Mouse (Mus musculus) G1E (cell line): ENCODE results near the gene Rap1gap2. TPM values are rescaled to one million over a fixed set of nuclear protein-coding genes. Genes with fewer than 3 reads are reported as not detected.
A peak's percentile ranks its signal among the peaks of the same experiment; 100 is the strongest.

ENCODE experiments used
- ATAC-seq: 2 replicates; pipeline ENCODE4 v1.8.0; 2016; ENCODE audit warnings: mild to moderate bottlenecking; ENCODE audit not compliant: insufficient number of reproducible peaks, poor library complexity, low FRiP score, severe bottlenecking; ENCODE audit errors: extremely low read depth
- DNase-seq: peaks from one replicate; pipeline ENCODE4 v3.0.0; 2012; ENCODE audit warnings: low spot score
- H3K27me3 ChIP-seq: 2 replicates; pipeline ENCODE4 v1.6.1; 2012; ENCODE audit warnings: mild to moderate bottlenecking, low read length, inconsistent platforms; ENCODE audit not compliant: insufficient read depth
- H3K36me3 ChIP-seq: replicated peaks from 2 replicates; pipeline ENCODE3; 2012; ENCODE audit warnings: mild to moderate bottlenecking, inconsistent platforms
- H3K4me1 ChIP-seq: 2 replicates; pipeline ENCODE4 v1.6.1; 2012; ENCODE audit warnings: low read depth, low read length, inconsistent platforms, mixed read lengths; ENCODE audit not compliant: insufficient read depth
- H3K4me3 ChIP-seq: 2 replicates; pipeline ENCODE4 v1.5.1; 2012; ENCODE audit warnings: low read depth, mild to moderate bottlenecking, inconsistent platforms, low read length, moderate library complexity, mixed read lengths
- H3K9me3 ChIP-seq: replicated peaks from 2 replicates; pipeline ENCODE4 v1.6.1; 2012; ENCODE audit warnings: inconsistent platforms
- CTCF ChIP-seq: IDR thresholded peaks from 2 replicates; pipeline ENCODE4 v1.5.1; 2012; ENCODE audit warnings: low read depth, low read length, inconsistent platforms, mixed read lengths
- GATA1 ChIP-seq: IDR thresholded peaks from 2 replicates; pipeline ENCODE4 v1.6.1; 2012; ENCODE audit warnings: borderline replicate concordance, low read length, inconsistent platforms, mixed read lengths
- GATA2 ChIP-seq: IDR thresholded peaks from 2 replicates; pipeline ENCODE4 v1.6.1; 2012; ENCODE audit warnings: low read depth, low read length, inconsistent platforms, borderline replicate concordance
- POLR2AphosphoS5 ChIP-seq: IDR thresholded peaks from 2 replicates; pipeline ENCODE4 v1.6.1; 2012; ENCODE audit warnings: low read depth, low read length, inconsistent platforms; ENCODE audit not compliant: insufficient replicate concordance
- TAL1 ChIP-seq: conservative IDR thresholded peaks from 2 replicates; pipeline ENCODE4 v1.6.1; 2012; ENCODE audit warnings: low read depth, low read length, inconsistent platforms, mixed read lengths
- polyA plus RNA-seq: library from polyadenylated mRNA; stranded (reverse); fragments of >175 nt; gene quantifications from 2 replicates; pipeline ENCODE4 v1.2.3, GENCODE M21; 2012
- total RNA-seq, 2 experiments: library from RNA; stranded (forward) in 1 of 2; stranded (reverse) in 1 of 2; fragments of 200-1000 nt in 1 of 2; fragments of >200 nt in 1 of 2; fragmentation: Nextera tagmentation in 1 of 2; gene quantifications; 2 replicates each; pipeline ENCODE4 v1.2.3; 2014 to 2017

Rap1gap2 gene
- 8.3 and 9.4 TPM in 2 replicates for total RNA-seq (2014; fragmentation: Nextera tagmentation)
- total RNA-seq (2017), result 11.4 and 11.7 TPM in 2 replicates
- polyA plus RNA-seq, result 8.7 and 8.9 TPM in 2 replicates

GRCm38 (mm10) chr11:74610545-74611176, at the start of gene Rap1gap2:
Gene Rap1gap2, minus strand, starts transcription at chr11:74610915.
- Histone ChIP-seq H3K36me3 (no peaks in the 10 kb centered on the region), H3K4me1 (no peaks in the 10 kb centered on the region), H3K27me3 (peaks cover 41% of the 10 kb centered on the region), H3K4me3 (no peak within 1 kb of the TSS), H3K9me3 (0 out of 2 replicates have a peak, but pooled peaks cover 4% of the 10 kb centered on the region)
- TF ChIP-seq CTCF, result no peak
- TF ChIP-seq POLR2AphosphoS5, result no peak
- no peak for TF ChIP-seq TAL1
- no peak for TF ChIP-seq GATA1
- no peak for TF ChIP-seq GATA2
- ATAC-seq, result no peak
- DNase-seq, result no peak

GRCm38 (mm10) chr11:74660336-74660735, 49.6 kb upstream of the Rap1gap2 start:
- DNase-seq (no peak), ATAC-seq (no peak)
- Histone ChIP-seq H3K9me3 (peaks cover 9% of the 10 kb centered on the region), H3K27me3 (no peaks in the 10 kb centered on the region), H3K4me1 (peaks cover 18% of the 10 kb centered on the region), H3K4me3 (no peak overlapping the region), H3K36me3 (peaks cover 100% of the 10 kb centered on the region)
- TF ChIP-seq TAL1 (no peak), GATA1 (no peak), GATA2 (no peak), POLR2AphosphoS5 (no peak), CTCF (no peak)

DNA sequence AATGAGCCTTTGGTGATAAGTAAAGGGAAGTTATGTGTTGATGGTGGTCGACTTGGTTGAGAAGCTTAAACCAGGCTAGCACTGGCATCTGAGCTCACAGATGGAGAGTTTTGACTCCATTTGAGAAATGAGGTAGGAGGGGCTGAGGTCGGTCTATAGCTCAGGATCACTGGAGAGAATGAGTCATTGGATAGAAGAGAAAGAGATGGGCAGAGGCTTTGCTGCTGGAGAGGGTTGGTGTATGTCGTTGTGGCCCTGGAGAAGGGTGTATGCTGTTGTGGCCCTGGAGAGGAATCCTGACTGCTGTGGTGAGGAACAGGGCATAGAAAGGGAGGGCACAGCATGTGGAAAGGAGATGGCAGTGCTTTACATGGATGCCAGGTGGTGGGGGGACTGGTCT, 45.2 kb upstream of the Rap1gap2 start:
- TF ChIP-seq CTCF (no peak), GATA1 (no peak), GATA2 (no peak), TAL1 (no peak)
- H3K4me1 ChIP-seq, result peaks cover 42% of the 10 kb centered on the region
- H3K4me3 ChIP-seq, result no peak overlapping the region
- DNase-seq (no peak), ATAC-seq (no peak)
- peaks cover 9% of the 10 kb centered on the region for H3K9me3 ChIP-seq
- H3K27me3 ChIP-seq, result no peaks in the 10 kb centered on the region
- peaks cover 100% of the 10 kb centered on the region for H3K36me3 ChIP-seq

GRCm38 (mm10) chr11:74653385-74653784, 42.7 kb upstream of the Rap1gap2 start:
- ATAC-seq (no peak), DNase-seq (no peak)
- no peak overlapping the region; the same call in 1 of the 2 replicates for H3K4me3 ChIP-seq
- no peaks in the 10 kb centered on the region for H3K27me3 ChIP-seq
- H3K4me1 ChIP-seq, result peaks cover 58% of the 10 kb centered on the region
- peaks cover 80% of the 10 kb centered on the region for H3K36me3 ChIP-seq
- H3K9me3 ChIP-seq, result peaks cover 9% of the 10 kb centered on the region
- no peak for TF ChIP-seq GATA2
- no peak for TF ChIP-seq CTCF
- no peak for TF ChIP-seq POLR2AphosphoS5
- no peak for TF ChIP-seq TAL1
- no peak for TF ChIP-seq GATA1

- no peak for DNase-seq
- no peak for ATAC-seq
- Histone ChIP-seq H3K4me1 (peaks cover 64% of the 10 kb centered on the region), H3K9me3 (peaks cover 7% of the 10 kb centered on the region), H3K36me3 (peaks cover 74% of the 10 kb centered on the region), H3K4me3 (no peak overlapping the region; the same call in 1 of the 2 replicates), H3K27me3 (no peaks in the 10 kb centered on the region)
- TF ChIP-seq POLR2AphosphoS5 (no peak), GATA2 (no peak), GATA1 (no peak), CTCF (no peak), TAL1 (no peak)
Observed at GRCm38 (mm10) chr11:74652791-74653191, 42.1 kb upstream of the Rap1gap2 start.

DNA sequence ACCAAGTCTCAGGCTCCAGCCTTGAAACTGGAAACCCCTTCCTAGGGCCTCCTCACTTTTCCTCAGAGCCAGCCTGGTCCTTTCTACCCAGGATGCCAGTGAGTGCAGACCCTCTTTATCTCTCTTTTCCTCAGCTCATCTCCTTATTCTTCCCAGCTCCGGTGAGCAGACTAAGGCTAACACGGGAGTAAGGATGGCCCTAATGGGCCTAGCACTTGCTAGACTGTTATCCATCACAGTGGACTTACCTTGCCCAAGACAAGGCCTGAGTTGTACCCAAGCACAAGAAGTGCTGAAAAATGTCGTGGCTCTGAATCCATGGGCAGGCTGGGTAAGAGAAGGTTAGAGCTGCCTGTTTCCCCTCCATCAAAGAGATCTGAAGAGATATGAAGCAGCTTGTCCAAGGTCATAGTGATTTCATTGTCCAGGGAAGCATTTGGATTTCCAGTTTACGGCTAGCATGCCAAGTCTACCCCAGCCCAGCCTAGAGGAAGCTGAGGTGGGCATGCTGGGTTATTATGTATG, 39.9 kb upstream of the Rap1gap2 start:
- Histone ChIP-seq H3K9me3 (no peaks in the 10 kb centered on the region), H3K4me1 (peaks cover 65% of the 10 kb centered on the region), H3K27me3 (no peaks in the 10 kb centered on the region), H3K4me3 (peak overlapping the region; percentile 100), H3K36me3 (peaks cover 53% of the 10 kb centered on the region)
- ATAC-seq (no peak), DNase-seq (no peak)
- TF ChIP-seq CTCF (no peak), GATA1 (no peak), POLR2AphosphoS5 (no peak), GATA2 (no peak), TAL1 (no peak)
